Mouse (Mus musculus) right cerebral cortex, postnatal 14 days (tissue): ENCODE measurements around the gene Tead3.

Source experiments
- DNase-seq: peaks from one replicate; pipeline ENCODE4 v3.0.0; 2022

Tead3 gene

GRCm38 (mm10) chr17:28350466-28351352, at the start of gene Tead3:
TSS of gene Tead3 (minus strand) at chr17:28350817.
- DNase-seq: peak; percentile 55

- DNase-seq: no peak
Measured at GRCm38 (mm10) chr17:28394994-28395393, 44.4 kb upstream of the Tead3 start.

GRCm38 (mm10) chr17:28394051-28394765, 43.6 kb upstream of the Tead3 start:
- no peak for DNase-seq

GRCm38 (mm10) chr17:28391568-28392432, 41.2 kb upstream of the Tead3 start:
- no peak for DNase-seq

DNA sequence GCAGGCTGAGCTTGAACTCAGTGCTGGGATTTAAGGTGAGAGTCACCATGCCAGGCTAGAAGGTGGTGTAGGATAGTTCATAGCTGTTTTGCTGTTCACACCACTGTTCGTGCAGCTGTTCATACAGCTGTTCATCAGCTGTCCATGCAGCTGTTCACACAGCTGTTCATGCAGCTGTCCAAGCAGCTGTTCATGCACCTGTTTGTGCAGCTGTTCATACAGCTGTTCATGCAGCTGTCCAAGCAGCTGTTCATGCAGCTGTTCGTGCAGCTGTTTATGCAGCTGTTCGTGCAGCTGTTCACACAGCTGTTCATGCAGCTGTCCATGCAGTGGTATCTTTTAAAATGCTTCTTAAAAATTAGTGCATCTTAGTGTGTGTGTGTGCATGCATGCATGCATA, 37.9 kb upstream of the Tead3 start:
- no peak for DNase-seq

DNA sequence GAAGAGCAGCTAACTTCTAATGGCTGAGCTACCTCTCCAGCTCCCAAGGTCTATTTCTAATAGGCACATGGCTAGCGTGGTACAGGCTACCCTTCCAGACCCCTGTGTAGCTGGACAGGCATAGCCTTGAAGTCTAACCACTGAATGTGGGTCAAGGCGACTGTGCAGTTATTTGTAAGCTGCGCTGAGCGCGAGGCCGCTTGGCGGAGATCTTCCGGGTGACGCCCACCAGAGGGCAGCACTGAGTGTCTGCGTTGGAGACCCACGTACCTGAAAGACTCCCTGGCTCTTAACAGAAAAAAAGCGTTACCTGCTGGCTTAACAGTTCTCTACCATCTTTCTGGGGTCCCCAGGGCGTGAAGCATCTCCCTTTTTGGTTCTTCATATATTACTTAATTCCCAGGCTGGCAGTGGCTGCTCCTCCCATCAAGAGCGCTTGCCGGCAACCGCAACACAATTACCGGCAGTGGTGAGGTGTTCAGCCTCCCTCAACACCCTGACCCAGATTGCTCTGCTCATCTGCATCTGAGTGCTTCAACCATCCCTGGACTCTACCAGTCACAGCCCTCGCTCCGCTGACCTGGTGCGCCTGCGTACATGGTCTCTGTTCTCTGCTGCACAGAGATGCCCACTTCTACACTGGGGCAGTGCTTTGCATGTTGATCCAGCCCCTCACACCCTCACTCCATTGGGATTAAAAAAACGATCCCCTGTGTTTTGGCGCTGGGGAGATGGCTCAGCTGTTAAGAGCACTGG, 35.7 kb upstream of the Tead3 start:
- DNase-seq: peak; percentile 86

GRCm38 (mm10) chr17:28384298-28384697, 33.7 kb upstream of the Tead3 start:
- no peak for DNase-seq

DNA sequence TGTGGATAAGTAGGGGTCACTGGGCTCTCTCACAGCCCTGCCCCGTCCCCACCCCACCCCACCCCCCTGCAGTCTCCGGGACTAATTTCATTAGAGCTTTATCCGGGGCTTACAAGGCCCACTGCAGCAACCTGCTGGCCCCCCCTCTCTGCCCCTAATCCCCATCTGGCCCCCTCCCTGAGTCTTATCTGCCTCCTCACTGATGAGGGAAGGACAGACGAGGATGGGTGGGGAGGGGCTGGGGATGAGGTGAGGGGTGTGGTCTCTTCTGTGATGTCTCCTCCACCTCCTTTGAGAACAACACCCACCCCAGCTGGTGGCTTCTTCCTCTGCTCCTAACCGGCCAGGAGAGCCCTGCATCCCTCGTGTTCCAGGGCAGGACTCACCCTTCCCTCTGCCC, 29.6 kb upstream of the Tead3 start:
- DNase-seq: no peak

DNA sequence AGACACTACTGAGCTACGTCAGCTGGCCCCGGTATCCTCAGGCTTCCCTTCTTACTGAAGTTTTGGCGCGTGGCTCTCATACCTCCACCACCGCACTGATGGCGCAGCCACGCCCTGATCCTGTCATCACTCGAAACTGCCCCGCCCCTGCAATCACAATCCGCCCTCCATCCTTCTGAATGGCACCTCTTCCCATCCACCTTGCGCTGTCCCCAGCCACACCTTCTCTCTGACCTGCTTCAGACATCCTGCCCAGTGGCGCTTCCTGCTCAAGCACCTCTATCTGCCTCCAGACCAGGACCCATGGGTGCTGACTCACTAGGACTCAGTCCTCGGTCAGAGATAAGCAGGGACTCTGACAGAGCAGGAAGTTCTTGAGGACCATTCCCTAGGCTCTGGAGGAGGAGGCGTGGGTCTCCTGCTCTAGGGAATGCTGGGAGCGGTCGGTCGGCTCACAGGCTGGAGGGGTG, 25.0 kb upstream of the Tead3 start:
- DNase-seq: no peak

DNA sequence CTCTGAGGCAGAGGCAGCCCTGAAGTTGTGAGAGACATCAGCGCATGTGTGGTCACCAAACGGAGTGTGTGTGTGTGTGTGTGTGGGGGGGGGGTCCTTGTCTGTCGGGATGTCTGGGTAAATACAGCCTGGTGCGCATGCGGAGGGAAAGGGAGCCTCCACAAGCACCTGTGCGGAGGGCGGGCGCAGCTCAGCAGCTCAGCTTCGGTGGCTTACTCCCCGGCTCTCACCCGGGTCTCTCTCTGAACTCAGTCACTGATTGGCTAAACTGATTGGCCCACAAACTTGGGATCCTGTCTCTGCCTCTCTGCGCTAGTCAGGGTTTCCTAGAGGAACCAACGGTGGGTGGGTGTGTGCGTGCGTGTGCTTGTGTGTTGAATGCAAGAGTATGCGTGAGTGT, 23.9 kb upstream of the Tead3 start:
- no peak for DNase-seq

GRCm38 (mm10) chr17:28373821-28374220, 23.2 kb upstream of the Tead3 start:
- DNase-seq: no peak

DNA sequence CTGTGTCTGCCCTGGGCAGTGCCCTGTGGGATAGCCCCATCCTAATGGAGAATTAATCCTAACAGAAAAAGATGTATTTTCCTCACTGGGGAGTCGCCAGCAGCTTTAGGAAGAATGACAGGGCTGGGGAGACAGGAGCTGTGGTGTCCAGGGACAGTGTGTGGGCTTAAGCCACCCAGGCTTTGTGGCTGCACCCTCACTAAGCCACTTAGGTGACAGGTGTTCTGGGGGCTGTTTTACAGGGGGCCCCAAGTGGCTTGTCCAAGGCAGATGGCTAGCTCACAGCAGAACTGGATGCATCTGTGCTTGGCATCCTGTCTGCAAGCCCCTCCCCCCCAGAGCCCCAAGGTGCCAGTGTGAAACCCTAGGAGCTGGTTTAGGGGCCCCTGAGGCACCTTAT, 21.3 kb upstream of the Tead3 start:
- no peak for DNase-seq

GRCm38 (mm10) chr17:28371286-28371685, 20.7 kb upstream of the Tead3 start:
- DNase-seq: no peak

DNA sequence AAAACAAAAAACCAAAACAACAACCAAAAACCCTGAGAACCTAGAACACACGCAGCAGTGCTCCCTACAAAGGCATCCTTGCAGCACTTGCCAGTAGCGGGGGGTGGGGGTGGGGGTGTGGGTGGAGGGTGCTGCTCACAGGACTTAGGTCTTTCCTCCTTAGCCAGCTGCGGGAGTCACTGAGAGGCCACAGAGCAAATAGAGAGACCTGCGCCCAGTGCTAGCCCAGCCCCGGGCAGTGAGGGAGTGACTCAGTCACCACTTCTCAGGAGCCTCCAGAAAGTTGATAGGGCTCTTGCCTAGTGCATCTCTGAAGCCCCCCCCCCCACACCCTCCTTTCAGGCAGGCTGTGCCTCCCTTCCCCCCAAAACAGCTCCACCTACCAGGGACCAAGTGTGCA, 18.4 kb upstream of the Tead3 start:
- no peak for DNase-seq

- DNase-seq: peak; percentile 68
Measured at GRCm38 (mm10) chr17:28368449-28368848, 17.8 kb upstream of the Tead3 start.

DNA sequence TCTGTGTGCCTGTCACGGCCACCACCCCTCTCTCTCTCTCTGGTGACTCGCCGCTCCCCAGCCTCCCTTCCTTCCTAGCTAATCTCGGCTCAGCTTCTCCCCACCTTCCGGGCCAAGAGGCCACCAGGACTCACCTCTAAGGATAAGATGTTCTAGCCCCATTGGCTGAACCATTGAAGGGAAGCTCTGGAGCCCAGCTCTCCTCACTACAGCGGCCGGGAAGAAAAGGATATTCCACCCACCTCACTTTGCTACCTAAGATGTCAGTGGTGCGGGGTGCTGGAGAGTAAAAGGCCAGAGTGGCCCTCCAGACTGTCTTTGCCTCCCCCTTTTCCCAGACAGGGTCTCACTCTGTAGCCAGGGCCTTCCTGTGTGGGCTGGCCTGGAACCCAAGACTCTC, 14.5 kb upstream of the Tead3 start, which contains the start of gene Tulp1:
Tulp1 (minus strand) TSS at position 101 of the 400 bp plus-strand sequence.
- no peak for DNase-seq

- no peak for DNase-seq
Measured at GRCm38 (mm10) chr17:28363507-28363906, 12.9 kb upstream of the Tead3 start.

DNA sequence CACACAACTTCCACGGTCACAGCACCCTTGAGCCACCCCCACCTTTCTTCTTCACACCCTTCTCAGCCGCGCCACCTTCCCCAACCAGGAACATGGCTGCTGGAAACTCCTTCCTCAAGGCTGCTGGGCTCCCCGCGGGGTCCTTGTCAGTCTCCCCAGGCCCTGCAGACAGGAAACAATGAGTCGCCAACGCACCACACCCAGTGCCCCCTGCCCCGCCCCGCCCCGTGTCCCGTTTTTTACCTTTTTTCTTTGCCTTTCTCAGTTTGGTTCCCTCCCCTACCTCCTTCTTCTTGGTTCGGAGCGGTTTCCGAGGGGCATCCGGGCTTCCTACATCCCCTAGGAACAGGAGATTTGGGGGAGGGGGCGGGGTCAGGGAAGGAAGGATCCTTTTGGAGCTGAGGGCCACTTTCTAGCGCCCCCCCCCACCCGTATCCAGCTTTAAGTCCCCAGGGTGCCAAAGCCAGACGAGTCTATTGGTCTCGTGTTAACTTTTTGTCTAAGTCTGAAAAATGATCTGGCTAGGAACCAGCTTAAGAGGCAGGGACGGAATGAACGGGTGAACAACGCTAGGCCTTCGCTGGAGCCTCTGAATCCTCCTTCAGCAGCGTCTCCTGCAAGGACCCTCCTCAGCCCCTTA, 12.2 kb upstream of the Tead3 start:
- no peak for DNase-seq

- DNase-seq: no peak
Measured at GRCm38 (mm10) chr17:28361921-28362652, 11.5 kb upstream of the Tead3 start.

- DNase-seq: no peak
Measured at GRCm38 (mm10) chr17:28360531-28361277, 10.1 kb upstream of the Tead3 start.
